Mouse (Mus musculus) midbrain, embryonic 16.5 days (tissue): Measurements from ENCODE around the gene Myh6. TPM values are rescaled to one million over a fixed set of nuclear protein-coding genes. Genes with fewer than 3 reads are reported as not detected.

ENCODE experiments used
- ATAC-seq: fragments of 200-750 bp; cut with Nextera tagmentation; 2 replicates; pipeline ENCODE4 v1.8.0; 2017; ENCODE audit warnings: moderate TSS enrichment
- H3K27ac ChIP-seq: fragments of 300-500 bp; sonication (generic); 2 replicates; pipeline ENCODE4 v1.5.1; 2014; ENCODE audit warnings: mild to moderate bottlenecking, low read length, mixed read lengths
- H3K27me3 ChIP-seq: fragments of 300-500 bp; sonication (generic); 2 replicates; pipeline ENCODE4 v1.6.1; 2014; ENCODE audit warnings: low read depth, low read length, mixed read lengths; ENCODE audit not compliant: control insufficient read depth, insufficient read depth
- H3K36me3 ChIP-seq: fragments of 300-500 bp; sonication (generic); 2 replicates; pipeline ENCODE4 v1.6.1; 2014; ENCODE audit warnings: mild to moderate bottlenecking, low read length, moderate library complexity, mixed read lengths; ENCODE audit not compliant: control insufficient read depth, insufficient read depth
- H3K4me1 ChIP-seq: fragments of 300-500 bp; sonication (generic); 2 replicates; pipeline ENCODE4 v1.6.1; 2014; ENCODE audit warnings: mild to moderate bottlenecking, low read length, mixed read lengths; ENCODE audit not compliant: control insufficient read depth, insufficient read depth
- H3K4me2 ChIP-seq: fragments of 300-500 bp; sonication (generic); 2 replicates; pipeline ENCODE4 v1.6.1; 2014; ENCODE audit warnings: mild to moderate bottlenecking, low read length, mixed read lengths
- H3K4me3 ChIP-seq: fragments of 300-500 bp; sonication (generic); 2 replicates; pipeline ENCODE4 v1.5.1; 2014; ENCODE audit warnings: low read depth, mild to moderate bottlenecking, low read length, moderate library complexity, mixed read lengths
- H3K9ac ChIP-seq: fragments of 300-500 bp; sonication (generic); 2 replicates; pipeline ENCODE4 v1.6.1; 2014; ENCODE audit warnings: low read depth, low read length, mixed read lengths
- H3K9me3 ChIP-seq: fragments of 300-500 bp; sonication (generic); replicated peaks from 2 replicates; pipeline ENCODE4 v1.6.1; 2014; ENCODE audit warnings: mild to moderate bottlenecking, low read length, mixed read lengths; ENCODE audit not compliant: control insufficient read depth, poor library complexity, severe bottlenecking
- WGBS: fragments of 180-500 bp; shearing (Covaris S2); extraction: QIAGEN DNeasy Blood & Tissue Kit; methylation state at CpG from one replicate; pipeline ENCODE4 v1.1.7; 2014; 5-methylcytosine and 5-hydroxymethylcytosine counted together
- polyA plus RNA-seq: library from polyadenylated mRNA; unstranded; fragments of >200 nt; fragmentation: Nextera tagmentation; extraction: Ambion mirVana; gene quantifications from 2 replicates; pipeline ENCODE4 v1.2.1, GENCODE M21; 2015

Gene Myh6
- polyA plus RNA-seq, 1 experiment from 2014 or later, result 2.9 TPM

GRCm38 (mm10) chr14:54997297-54997696 lies 30.6 kb upstream of the Myh6 start:
- 0 out of 2 replicates have a peak overlapping the region, but pooled peaks have one; percentile 3 for H3K27ac ChIP-seq
- no peak overlapping the region for H3K9ac ChIP-seq

DNA sequence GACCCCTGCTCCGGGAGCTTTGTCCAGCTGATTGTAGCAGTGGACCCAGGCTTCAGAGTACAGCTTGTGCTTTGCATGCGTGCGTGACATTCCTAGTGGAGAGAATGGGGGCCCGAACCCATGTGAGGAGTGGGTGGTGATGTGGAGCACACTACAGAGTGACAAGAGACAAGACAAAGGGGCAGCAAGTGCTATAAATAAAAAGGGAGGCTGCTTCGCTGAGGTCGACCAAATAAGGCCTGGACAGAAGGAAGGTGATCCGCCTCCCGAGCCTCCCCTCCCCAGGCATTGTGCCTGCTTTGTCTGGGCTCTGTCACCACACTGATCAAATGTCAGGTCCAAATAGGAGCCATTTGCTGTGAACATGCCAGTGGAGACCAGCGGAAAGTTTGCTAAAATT lies 30.1 kb upstream of the Myh6 start:
- Histone ChIP-seq H3K9me3 (no peaks in the 10 kb centered on the region), H3K27ac (peak overlapping the region; percentile 93), H3K36me3 (no peaks in the 10 kb centered on the region), H3K4me3 (no peak overlapping the region), H3K4me1 (peaks cover 34% of the 10 kb centered on the region), H3K9ac (no peak overlapping the region), H3K27me3 (no peaks in the 10 kb centered on the region), H3K4me2 (no peak overlapping the region)
- 36% methylated on average over 9 of the region's 9 CpGs for WGBS
- no peak for ATAC-seq

More at GRCm38 (mm10) chr14:54997297-54997696, 30.6 kb upstream of the Myh6 start:
- Histone ChIP-seq H3K4me1 (peaks cover 34% of the 10 kb centered on the region), H3K27me3 (no peaks in the 10 kb centered on the region), H3K9me3 (no peaks in the 10 kb centered on the region), H3K4me2 (no peak overlapping the region), H3K4me3 (no peak overlapping the region), H3K36me3 (no peaks in the 10 kb centered on the region)
- WGBS, result 32% methylated on average over 4 of the region's 4 CpGs
- no peak for ATAC-seq

DNA sequence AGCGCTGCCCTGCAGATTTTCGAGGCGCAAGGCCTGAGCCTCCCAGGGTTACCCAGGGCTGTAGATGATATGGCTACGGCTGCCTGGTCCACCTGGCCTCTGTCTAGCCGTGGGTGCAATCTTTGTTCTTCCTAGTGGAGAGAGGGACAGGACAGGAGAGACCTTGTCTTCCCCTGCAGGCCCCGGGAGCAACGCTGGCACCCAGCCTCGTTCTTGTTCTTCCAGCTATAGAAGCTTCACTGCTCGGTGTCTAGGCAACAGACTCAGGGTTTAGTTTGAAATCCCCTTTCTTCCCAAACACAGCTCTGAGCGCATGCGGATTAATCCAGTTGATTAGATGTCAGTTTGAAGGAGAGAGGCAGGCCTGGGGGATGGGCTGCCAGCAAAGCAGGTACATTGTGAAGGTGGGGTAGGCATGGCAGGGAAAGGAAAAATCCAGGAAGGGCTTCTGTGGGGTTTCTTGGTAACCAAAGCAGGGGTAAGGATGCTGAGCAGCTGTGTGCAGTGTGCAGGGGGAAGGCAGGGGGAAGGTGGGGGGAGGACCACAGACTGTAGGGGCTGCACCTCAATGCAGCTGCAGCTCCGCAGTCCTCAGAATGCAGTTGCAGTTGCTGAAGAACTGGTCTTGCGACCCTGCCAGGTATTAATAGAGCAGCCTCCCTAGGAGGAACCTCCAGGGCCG lies 28.9 kb upstream of the Myh6 start:
- Histone ChIP-seq H3K36me3 (no peaks in the 10 kb centered on the region), H3K27ac (peak overlapping the region; percentile 93), H3K4me3 (no peak overlapping the region), H3K27me3 (no peaks in the 10 kb centered on the region), H3K4me2 (peak overlapping the region; percentile 1; the same call in 1 of the 2 replicates), H3K9me3 (no peaks in the 10 kb centered on the region), H3K4me1 (peaks cover 34% of the 10 kb centered on the region), H3K9ac (peak overlapping the region; percentile 16; the same call in 1 of the 2 replicates)
- ATAC-seq, result peak; percentile 87
- 9% methylated on average over 14 of the region's 14 CpGs for WGBS

DNA sequence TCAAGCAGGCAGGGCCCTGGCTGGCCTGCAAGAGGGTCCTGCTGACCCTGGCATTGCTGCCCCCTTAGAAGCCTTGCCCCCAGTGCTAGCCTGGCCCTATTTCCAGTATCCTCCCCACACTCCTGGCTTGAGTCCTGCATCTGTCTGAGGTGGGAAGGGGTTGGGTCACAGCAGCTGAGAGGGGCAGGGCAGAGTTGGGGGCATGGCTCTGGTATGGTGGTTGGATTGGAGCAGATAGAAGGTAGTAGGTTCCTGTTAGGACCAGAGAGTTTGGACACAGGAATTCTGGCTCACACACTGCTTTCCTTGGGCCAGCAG lies 28.1 kb upstream of the Myh6 start:
- no peak overlapping the region for H3K4me2 ChIP-seq
- H3K27ac ChIP-seq, result peak overlapping the region; percentile 93
- no peaks in the 10 kb centered on the region for H3K27me3 ChIP-seq
- H3K9ac ChIP-seq, result no peak overlapping the region
- peak; percentile 40 for ATAC-seq
- H3K4me1 ChIP-seq, result peaks cover 42% of the 10 kb centered on the region
- no peak overlapping the region for H3K4me3 ChIP-seq
- H3K9me3 ChIP-seq, result no peaks in the 10 kb centered on the region
- no peaks in the 10 kb centered on the region for H3K36me3 ChIP-seq

DNA sequence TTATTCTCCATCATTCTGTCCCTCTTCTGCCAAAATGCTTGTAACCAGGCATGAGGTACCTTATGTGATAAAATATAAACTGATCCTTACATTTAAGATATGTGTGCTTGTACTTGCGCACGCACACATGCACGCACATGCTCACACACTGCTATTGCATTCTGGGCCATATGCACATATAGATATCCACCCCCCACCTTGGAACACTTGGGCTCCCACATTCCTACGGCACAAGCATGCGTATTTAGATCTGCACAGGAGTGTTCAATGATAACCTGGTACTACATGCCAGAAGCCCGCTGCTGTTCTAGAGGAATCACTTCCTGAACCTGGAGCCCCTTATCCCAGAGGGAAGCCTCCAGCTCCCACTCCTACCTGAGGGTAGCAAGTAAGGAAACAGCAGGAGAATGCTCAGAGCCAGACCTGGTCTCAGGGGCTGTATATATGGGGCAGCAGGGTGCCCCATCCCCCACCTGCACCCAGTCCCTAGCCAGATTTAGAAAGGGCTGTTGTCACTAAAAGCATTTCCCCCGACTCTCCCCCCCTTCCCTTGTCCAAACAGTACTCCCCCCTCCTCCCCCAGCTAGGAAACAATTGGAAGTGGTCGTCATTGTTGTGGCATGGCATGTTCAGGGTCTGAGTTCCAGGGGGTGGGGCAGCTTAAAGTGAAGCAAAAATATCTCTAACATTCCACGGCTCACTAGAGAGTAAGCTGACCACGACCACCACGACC lies 27.6 kb upstream of the Myh6 start, which contains the start of gene Myh7:
Myh7 (minus strand) TSS at position 491 of the 733 bp plus-strand sequence.
- H3K9ac ChIP-seq, result peak within 1 kb of the TSS; percentile 16; the same call in 1 of the 2 replicates
- H3K27me3 ChIP-seq, result no peaks in the 10 kb centered on the region
- ATAC-seq, result no peak
- WGBS, result 48% methylated on average over 11 of the region's 11 CpGs
- H3K4me3 ChIP-seq, result no peak within 1 kb of the TSS
- no peaks in the 10 kb centered on the region for H3K36me3 ChIP-seq
- no peak within 1 kb of the TSS; the same call in 1 of the 2 replicates for H3K4me2 ChIP-seq
- H3K9me3 ChIP-seq, result no peaks in the 10 kb centered on the region
- peaks cover 43% of the 10 kb centered on the region for H3K4me1 ChIP-seq
- peak within 1 kb of the TSS; percentile 93 for H3K27ac ChIP-seq

DNA sequence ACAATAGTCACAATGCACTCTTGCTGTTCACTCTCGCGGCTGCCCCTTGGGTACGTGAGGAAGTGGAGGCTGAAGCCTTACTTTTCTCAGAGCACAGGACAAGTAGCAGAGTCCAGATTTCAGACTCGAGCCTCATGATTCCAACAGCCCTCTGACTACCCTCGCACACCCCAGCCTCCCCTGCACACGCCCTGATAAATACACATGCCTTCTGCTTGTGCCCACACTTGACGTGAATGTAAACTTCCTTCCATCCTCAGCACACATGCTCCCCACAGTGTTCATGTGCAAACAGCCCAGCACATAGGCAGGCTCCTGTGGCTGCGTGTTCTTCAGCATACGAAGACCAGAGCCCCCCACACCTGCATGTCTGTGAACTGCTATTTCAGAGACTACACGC lies 26.9 kb upstream of the Myh6 start:
- Histone ChIP-seq H3K27ac (no peak overlapping the region), H3K36me3 (no peaks in the 10 kb centered on the region), H3K4me3 (no peak overlapping the region), H3K27me3 (no peaks in the 10 kb centered on the region), H3K4me2 (no peak overlapping the region), H3K9ac (no peak overlapping the region), H3K4me1 (peaks cover 43% of the 10 kb centered on the region), H3K9me3 (no peaks in the 10 kb centered on the region)
- 71% methylated on average over 10 of the region's 10 CpGs for WGBS
- no peak for ATAC-seq

- no peak for ATAC-seq
- H3K4me1 ChIP-seq, result peaks cover 43% of the 10 kb centered on the region
- no peaks in the 10 kb centered on the region for H3K9me3 ChIP-seq
- WGBS, result 96% methylated on average over 10 of the region's 10 CpGs
- no peak overlapping the region for H3K4me3 ChIP-seq
- no peak overlapping the region for H3K27ac ChIP-seq
- no peak overlapping the region for H3K4me2 ChIP-seq
- H3K27me3 ChIP-seq, result no peaks in the 10 kb centered on the region
- H3K36me3 ChIP-seq, result no peaks in the 10 kb centered on the region
- no peak overlapping the region for H3K9ac ChIP-seq
Observed at GRCm38 (mm10) chr14:54992196-54992595, 25.5 kb upstream of the Myh6 start.

GRCm38 (mm10) chr14:54989886-54990441 lies 23.2 kb upstream of the Myh6 start:
- no peak overlapping the region for H3K9ac ChIP-seq
- 77% methylated on average over 8 of the region's 8 CpGs for WGBS
- H3K4me1 ChIP-seq, result peaks cover 21% of the 10 kb centered on the region
- ATAC-seq, result peak; percentile 59; the same call in 1 of the 2 replicates
- no peaks in the 10 kb centered on the region for H3K36me3 ChIP-seq
- no peaks in the 10 kb centered on the region for H3K27me3 ChIP-seq
- H3K4me3 ChIP-seq, result no peak overlapping the region
- no peaks in the 10 kb centered on the region for H3K9me3 ChIP-seq
- H3K27ac ChIP-seq, result peak overlapping the region; percentile 82
- no peak overlapping the region for H3K4me2 ChIP-seq

DNA sequence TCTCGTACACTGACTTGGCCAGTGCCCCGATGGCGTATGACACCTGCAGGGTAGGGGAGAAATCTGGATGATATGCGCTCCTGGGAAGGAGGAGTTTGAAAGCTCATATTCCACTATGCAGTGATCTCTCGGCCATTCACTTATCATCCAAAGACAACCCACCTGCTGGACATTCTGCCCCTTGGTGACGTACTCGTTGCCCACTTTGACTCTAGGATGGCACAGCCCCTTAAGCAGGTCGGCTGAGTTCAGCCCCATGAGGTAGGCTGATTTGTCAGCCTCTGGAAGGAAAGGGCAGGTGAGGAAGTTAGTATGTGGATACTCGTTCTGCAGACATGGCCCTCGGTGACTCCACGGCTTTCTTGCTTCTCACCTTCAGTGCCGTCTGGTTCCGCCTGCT lies 22.2 kb upstream of the Myh6 start:
- no peak overlapping the region for H3K4me3 ChIP-seq
- H3K4me2 ChIP-seq, result no peak overlapping the region
- peaks cover 10% of the 10 kb centered on the region for H3K4me1 ChIP-seq
- no peaks in the 10 kb centered on the region for H3K27me3 ChIP-seq
- ATAC-seq, result no peak
- H3K9ac ChIP-seq, result no peak overlapping the region
- no peak overlapping the region for H3K27ac ChIP-seq
- H3K9me3 ChIP-seq, result no peaks in the 10 kb centered on the region
- no peaks in the 10 kb centered on the region for H3K36me3 ChIP-seq
- 92% methylated on average over 13 of the region's 13 CpGs for WGBS
